Mouse (Mus musculus) adipocyte (in vitro differentiated cells): ENCODE measurements around the gene Dnajc7.
"Not testable (repeated sequence)": the region's sequence is repeated elsewhere in the genome, so short reads cannot be mapped to it uniquely, and the experiment has no call there.

ENCODE experiments used
- DNase-seq: peaks from one replicate; pipeline ENCODE4 v3.0.0-alpha.2; 2016; ENCODE audit warnings: low spot score

Gene Dnajc7

DNA sequence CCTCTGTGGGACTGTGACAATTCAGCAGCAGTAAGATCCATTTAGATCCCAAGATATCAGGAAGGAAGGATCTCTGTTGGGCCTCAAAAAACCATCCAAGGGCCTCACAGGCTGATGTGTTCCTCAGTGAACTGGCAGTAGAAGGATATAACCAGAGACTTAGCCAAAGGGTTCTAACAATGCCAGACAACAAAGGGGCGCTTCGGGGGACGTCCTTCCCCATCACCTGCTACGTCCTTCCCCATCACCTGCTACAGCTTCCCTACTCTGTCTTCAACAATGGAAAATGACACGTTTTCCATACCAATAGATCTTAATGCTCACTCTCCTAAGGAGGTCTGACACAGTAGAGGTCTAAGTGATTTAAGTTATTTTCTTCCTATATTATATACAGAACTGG is 3.6 kb downstream of the Dnajc7 start:
- DNase-seq = no peak

DNA sequence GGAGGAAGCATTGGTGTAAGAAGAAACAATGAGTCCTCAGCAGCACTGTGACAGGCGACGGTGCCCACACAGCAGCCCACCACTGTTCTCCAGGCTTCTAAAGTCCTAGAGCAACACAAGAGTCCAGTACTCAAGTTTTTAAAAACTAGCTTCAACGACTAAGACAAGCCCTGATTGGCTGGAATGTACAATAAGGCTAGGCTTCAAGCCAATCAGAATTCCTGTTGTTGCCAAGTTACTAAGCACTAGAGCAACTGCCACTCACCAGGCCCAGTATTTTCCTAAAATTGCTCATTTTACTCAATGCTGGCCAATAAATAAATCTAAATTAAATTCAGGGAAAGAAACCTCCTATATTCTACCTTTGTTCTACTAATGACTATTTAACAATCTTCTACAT is 6.7 kb downstream of the Dnajc7 start:
- peak; percentile 87 for DNase-seq

DNA sequence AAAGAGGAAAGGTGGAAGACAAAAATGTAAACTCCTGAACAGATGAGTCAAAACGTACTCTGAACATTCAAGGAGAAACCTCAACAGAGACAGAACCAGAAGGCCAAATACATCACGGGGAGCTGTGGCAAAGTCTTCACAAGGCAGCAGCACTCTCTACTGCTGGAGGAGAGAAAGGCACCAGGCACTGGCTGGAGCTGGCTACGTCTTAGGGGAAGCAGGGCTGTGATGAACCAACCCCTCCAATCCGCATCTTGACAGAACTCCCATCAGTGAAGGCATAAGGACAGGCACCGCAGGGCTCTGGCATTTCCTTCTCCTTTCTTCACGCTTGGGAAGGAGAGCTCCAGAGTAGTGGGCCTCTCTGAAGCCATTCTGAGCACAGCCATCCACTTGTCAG is 8.3 kb downstream of the Dnajc7 start:
- no peak for DNase-seq

DNA sequence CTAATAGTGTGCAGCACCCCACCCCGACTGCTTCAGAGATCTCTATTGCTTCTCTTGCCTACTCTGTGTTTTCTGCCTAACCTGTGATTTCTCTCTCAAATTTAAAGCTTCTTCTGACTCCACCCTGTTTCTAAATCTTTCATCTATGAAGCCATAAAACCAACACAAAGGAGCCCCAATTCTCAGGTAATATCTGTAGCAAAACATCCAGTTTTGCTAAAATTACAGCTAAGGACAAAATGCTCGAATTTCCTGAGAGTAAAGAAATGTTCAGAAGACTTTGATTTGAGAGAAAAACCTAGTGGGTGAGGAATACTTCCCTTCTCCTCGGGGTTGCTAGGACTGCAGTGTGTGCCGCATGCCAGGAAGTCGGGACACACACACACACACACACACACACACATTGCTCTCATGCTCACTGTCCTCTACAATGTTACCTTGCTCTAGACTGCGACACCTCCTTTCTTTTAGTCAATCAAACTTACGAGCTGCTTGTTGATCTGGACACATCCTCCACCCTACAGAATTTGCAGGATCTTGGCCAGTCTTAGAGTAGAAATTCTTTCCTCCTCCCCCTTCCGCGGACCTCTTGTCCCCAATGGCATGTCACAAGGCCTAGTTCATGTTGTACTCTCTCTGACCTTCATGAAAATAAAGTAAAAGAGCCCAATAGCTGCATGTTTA is 9.8 kb downstream of the Dnajc7 start:
- no peak for DNase-seq

DNA sequence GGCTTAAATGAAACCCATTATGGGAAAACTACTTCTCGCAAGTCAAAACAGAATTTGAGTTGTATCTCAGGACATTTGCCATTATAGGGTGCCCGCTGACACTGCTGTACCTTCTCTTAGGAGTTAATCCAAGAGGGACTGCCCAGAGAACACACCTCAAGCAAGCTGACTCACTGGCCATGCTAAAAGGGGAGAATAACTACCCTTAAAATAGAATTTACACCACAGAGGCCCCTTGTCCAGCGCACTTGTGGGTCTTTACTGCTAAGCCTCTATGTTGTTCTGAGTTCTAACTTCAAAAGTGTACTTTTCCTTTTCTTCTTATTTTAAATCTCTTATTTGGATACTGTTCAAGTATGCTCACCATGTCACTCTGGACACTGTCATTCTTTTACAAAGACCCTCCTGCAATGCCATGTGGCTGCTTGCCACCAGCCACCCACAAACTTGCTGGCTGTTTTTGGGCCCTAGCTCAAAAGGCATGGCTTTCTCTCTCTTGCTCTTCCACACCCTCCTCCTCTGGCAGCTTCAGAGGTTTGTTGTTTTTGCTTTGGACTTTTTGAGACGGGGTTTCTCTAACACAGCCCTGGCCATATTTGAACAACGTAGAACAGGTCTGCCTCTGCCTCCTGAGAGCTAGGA is 10.5 kb downstream of the Dnajc7 start:
- no peak for DNase-seq

DNA sequence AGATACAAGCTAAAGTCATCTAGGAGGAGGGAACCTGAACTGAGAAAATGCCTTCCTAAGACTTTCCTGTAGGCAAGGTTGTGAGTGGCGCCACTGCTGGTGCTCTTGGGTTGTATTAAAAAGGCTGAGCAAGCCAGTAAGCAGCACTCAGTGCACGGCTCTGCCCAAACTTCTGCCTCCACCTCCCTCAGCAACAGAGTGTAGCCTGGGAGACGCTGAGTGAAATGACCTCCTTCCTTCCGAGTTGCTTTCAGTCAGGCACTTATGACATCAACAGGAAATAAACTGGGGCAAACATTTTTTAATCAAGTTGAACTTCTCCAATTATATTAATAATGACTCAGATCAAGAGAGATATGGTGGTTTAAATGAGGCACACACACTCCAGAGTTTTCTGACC is 11.2 kb downstream of the Dnajc7 start:
- no peak for DNase-seq

DNA sequence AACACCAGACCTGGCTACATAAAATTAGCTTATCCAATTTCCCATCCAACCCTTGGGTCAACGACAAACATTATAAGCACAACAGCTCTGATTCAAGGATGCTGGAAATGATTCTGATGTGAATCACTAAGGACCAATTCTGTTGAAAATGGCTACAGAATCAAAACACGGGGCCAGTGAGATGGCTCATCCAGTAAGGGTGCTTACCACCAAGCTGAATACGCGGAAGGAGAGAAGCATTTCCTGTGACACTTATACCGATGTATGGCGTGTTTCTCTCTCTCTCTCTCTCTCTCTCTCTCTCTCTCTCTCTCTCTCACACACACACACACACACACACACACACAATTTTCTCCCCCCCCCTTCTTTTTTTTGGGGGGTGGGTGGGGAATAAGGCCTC is 12.8 kb downstream of the Dnajc7 start:
- DNase-seq = no peak

DNA sequence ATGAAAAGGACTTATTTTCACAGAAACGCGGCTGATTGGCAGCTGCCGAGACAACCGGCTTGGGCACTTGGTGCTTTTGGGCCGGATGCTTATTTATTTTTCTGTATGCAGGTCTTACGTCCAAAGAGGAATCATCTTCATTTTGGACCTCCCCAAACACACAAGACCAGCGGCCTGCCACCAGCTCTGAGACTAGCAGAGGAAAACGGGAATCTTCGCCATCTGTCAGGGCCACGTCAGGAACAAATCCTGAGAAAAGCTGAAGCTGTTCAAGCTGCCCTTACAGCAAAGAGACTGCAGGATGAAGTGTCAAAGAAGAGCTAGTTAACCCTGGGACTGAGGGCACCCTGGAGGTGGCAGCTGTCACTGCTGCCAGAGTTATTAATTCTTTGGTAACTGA is 14.5 kb downstream of the Dnajc7 start:
- DNase-seq = no peak

DNA sequence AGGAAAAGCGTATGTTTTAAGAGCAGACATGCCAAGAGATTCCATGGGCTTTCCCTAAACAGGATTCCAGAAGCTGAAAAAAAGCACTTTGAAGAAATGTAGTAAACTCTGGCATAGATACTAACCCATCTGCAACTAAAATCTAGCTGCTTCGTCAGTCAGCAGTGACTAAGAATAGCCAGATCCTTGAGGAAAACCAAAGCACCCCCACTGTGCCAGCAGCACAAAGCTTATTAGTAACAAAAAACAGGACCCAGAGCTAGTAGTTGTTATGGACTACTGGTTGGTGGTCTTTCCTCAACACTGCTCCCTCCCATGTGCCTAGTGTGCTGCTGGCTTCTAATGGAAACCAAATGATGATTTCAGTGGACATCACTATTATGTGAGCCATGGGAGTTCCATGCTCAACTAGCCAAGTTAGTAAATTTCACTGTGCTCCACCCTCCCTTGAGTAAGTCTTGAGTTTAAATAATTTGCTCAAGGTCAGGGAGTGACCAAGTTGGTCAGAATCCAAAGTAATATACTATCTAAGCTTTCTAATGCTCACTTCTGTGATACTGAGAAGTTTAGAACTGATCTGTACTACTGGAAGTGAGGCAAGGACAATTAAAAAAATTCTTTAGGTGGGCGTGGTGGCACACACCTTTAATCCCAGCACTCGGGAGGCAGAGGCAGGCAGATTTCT is 15.5 kb downstream of the Dnajc7 start:
- peak; percentile 35 for DNase-seq

DNA sequence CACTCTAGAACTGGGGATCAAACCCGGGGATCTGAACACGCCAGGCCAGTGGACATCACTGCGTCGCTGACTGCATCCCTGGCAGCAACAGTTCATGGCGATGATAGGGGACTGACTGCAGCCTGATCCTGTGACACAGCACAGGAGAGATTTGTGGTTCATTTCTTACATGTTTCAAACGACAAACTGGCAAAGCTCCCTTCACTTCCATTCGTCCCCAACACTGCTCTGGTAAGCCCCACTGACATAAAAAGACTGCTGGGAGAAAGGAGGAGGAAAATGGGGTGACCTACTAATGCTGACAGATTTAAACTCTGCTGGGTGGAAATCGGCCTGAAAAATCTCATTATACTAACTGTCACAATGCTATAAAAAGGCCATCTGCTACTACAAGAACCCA is 16.2 kb downstream of the Dnajc7 start:
- no peak for DNase-seq

DNA sequence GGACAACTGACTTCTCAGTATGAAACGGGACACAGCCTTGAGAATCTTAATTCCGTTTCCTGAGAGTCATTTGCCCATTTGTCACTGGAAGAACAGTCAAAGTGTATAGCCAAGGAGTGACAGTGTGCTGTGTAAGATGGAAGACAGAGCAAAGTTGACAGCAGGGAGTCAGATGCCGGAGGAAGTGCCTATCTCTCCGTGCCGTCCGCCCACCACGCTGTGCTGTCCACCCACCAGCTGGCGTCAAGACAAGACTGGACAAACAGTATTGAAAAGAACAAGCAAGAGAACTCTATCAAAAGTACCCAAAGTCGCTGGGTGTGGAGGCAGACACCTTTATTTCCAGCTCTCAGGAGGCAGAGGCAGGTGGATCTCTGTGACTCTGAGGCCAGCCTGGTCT is 16.8 kb downstream of the Dnajc7 start:
- DNase-seq = no peak

DNA sequence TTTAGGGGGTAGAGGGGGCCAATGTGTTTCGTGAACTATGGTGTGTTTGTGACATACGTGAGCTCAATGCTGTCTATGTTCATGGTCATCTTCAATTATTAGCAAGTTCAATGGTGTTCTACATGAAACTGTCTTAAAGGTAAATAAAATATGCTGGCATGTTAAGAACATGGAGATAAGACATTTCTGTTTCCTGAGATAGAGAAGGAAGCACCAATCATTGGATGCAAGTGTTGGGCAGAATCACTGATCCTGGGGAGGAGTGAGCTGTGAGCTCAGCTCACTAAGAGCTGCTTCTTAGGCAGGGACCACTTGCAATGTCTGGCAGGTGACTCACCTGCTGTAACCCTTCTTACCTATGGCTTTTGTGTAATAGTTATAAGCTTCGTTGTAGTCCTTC is 18.6 kb downstream of the Dnajc7 start:
- no peak for DNase-seq

DNA sequence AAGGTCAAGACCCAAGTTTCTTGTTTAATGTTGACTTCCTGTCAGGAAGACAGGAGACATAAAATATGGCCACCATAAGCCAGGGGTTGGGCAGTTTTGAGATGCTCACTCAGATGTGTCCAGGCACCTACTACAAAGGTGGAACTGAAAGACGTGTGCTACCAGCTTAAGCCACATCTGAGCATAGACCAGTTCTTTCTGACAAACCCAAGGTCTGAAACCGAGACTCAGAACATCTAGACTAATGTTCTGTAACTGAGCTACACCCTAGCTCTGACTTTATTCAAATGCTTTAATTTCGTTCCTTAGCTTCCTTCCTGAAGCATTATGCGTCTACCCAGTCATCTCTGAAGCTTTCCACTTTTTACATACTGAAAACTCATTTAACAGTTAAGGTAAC is 21.9 kb downstream of the Dnajc7 start:
- no peak for DNase-seq

DNA sequence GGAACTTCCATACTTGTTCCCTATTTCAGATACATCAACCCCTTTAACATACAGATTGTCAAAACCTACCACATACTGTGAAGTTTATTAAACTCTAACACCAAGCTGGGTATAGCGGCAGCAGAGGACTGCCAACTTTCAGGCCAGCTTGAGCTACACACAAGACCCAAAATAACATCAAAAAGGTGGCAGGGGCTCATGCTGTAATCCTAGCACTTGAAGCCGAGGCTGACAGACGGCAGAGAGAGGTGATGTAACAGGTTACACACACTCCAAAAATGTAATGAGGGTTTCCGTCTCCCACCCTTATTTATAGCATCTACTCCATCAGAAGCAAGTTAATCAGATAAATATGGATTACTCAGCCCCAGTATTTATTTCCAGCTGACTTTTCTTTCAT is 24.4 kb downstream of the Dnajc7 start:
- no peak for DNase-seq

DNA sequence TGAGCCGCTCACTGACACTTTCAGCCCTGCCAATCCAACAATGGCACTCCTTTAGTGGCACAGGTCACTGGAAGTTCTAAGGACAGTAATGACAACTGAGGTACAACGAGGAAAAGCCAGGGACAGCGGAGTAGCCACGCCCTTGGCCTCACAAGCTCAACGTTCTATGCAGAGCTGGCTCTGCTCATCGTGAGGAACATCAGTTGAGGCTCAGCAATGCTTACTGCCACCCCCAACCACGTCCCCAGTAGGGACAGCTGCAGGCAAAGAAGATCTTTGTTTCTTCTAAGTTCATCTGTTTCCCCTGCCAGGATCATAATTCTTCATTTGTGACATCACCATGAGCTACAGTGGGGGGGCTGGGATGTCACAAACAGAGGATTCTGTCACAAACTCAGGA is 25.4 kb downstream of the Dnajc7 start:
- no peak for DNase-seq

DNA sequence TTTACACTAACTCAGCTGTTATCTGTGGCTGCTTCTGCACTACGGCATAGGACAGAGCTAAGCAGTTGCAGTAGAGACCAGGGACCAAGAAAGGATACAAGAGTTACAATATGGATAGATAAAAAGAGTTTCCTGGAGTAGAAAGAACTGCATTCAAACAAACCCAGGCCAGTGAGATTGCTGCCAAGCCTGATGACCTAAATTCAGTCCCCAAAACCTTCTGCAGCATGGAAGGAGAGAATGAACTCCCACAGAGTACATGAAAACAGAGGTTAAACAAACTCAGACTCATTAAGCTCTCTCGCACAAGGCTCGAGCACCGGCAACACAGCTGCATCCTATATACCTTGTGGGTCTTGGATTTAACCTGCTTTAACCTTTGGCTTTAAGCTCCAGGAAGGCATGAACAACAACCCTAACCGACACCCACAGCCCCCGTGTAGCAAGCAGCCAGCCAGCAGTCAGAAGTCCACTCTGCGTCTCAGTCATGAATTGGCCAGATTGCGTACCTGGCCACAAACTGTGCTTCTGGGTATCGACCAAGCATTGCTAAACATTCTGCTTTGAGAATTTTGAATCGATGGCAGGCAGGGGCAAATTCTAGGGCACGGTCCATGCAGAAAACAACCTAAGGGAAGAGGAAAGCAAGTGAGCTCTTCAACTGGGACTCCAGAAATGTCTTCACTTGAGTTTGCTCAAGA is 27.5 kb downstream of the Dnajc7 start:
- DNase-seq = no peak

DNA sequence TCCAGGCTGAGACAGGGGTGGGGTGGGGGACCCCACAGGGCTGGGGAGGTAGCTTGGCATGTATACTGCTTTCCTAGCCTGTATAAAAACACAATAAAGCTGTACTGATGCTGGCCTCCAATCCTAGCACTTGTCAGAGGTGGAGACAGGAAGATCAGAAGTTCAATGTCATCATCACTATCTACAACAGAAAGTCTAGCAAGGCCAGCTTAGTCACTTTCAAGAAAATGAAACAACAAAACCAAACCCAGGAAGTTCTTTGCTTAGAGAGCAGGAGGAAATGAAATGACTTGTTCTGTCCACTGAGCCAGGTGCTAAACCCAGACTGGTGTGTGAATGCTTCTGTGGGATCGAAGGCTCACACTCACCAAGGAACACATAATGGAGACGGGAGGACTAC is 31.5 kb downstream of the Dnajc7 start:
- no peak for DNase-seq

DNA sequence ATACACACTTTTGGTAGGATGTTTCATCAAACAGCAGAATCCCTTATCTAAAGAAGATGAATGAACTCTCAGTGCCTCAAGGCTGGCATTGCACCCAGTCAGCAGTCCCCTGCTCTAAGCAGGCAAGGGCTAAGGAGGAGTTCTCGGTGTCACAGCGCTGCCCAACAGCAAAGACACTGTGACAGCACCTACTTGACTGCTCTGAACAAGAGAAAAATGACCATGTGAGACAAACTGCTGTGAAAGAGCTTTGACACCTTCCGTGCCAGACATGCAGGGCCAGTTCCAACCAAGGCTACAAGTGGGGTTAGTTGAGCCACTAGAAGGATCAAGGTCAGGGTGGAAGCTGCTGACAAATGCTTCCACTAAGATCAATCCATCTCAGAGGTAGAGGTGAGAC is 34.8 kb downstream of the Dnajc7 start:
- DNase-seq = no peak

DNA sequence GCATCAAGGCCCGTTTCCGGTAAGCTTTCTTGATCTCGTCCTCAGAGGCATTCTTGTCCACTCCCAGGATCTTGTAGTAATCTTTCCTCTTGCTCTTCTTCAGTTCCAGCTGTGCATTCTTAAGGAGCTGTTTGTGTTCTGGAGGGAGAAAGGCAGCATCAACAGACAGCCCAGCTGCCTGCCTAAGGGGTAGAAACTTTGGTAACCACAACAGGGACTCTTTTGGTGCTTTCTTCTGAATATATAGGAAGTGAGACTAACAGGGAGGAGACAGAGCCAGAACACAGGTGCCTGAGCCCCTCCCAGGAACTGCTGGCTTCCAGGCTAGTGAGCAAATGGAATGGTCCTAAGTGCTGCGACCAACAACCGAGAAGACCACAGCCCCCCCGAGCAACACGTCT is 35.4 kb downstream of the Dnajc7 start:
- DNase-seq = no peak

DNA sequence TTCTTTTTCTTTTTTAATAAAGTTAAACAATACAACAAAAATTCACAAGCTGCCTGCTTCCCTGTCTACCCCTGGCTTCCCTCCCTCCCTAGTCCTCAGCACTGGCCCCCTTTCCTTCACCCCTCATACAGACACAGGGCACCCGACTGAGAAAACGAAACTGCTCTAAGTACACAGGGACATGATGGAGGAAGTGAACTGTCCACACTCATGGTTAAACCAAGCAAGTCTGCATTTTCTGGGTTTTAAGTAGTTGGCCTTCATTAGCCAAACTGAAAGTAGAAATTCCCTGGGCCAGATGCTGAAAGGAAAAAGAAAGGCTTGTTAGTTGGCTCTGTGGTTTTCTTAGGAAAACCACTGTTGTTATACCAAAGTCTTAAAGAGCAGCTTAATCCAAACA is 37.1 kb downstream of the Dnajc7 start:
- no peak for DNase-seq

DNA sequence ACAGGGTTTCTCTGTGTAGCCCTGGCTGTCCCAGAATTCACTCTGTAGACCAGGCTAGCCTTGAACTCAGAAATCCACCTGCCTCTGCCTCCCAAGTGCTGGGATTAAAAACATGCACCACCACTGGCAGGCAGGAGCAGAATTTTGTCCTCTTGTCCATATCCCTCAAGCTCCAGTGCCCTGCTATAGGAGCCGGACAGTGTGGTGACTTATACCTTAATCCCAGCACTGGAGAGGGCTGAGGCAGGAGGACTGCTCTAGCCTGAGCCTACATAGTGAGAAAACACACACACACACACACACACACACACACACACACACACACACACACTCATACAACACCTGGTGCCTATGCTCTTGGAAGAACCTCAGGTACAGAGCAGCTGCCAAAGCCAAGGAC is 37.6 kb downstream of the Dnajc7 start:
- not testable (repeated sequence) for DNase-seq

DNA sequence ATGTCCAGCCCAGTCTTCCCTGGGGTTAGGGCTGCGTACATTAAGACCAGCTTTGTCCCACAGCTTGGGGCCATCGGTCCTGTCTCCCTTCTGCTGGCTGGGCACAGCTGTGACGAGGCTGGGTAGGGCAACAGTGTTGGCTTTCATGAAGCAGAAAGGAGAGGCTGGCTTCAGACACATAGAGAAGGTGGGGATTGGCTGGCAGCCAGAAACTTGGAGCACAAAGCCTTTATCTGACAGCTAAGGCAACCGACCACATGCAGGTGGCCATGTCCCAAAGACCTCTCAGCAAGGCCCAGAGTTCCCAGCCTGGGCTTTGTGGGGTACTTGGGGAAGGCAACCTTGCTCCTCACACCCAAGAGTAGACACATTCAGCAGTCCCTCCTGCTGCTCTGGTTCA is 38.2 kb downstream of the Dnajc7 start:
- no peak for DNase-seq

DNA sequence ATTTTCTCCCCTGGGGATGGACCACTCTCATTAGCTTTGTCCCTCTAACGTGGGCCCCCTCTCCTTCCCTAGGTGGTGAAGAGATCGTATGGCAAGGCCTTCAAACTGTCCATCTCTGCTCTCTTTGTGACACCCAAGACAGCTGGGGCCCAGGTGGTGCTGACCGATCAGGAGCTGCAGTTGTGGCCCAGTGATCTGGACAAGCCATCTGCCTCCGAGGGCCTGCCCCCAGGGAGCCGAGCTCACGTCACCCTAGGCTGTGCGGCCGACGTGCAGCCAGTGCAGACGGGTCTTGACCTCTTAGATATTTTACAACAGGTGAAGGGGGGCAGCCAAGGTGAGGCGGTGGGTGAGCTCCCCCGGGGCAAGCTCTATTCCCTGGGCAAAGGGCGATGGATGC is 39.7 kb downstream of the Dnajc7 start:
- DNase-seq = no peak
